Mouse (Mus musculus) spleen, adult 2 months (tissue): Measurements from ENCODE around the gene Rab4a. TPM values are rescaled to one million over a fixed set of nuclear protein-coding genes. Genes with fewer than 3 reads are reported as not detected.

Experiments
- DNase-seq, 2 experiments: peaks; one replicate each; pipeline versions ENCODE4 v3.0.0 to v3.0.0-alpha.2; 2012 to 2021; ENCODE audit warnings: low spot score in 2 of 2, low read depth in 1 of 2
- H3K27ac ChIP-seq: fragments of 200-500 bp; 2 replicates; pipeline ENCODE4 v1.5.1; 2012; ENCODE audit warnings: low read length, inconsistent platforms; ENCODE audit not compliant: insufficient read depth
- H3K27me3 ChIP-seq: fragments of 200-500 bp; 2 replicates; pipeline ENCODE4 v1.6.1; 2012; ENCODE audit warnings: mild to moderate bottlenecking, moderate library complexity, low read length, inconsistent platforms; ENCODE audit not compliant: control insufficient read depth, insufficient read depth
- H3K36me3 ChIP-seq: fragments of 200-500 bp; 2 replicates; pipeline ENCODE4 v1.6.1; 2012; ENCODE audit warnings: mild to moderate bottlenecking, low read length, inconsistent platforms; ENCODE audit not compliant: control insufficient read depth, insufficient read depth
- H3K4me1 ChIP-seq: fragments of 200-500 bp; 2 replicates; pipeline ENCODE4 v1.6.1; 2011; ENCODE audit warnings: inconsistent platforms; ENCODE audit not compliant: control insufficient read depth, insufficient read depth, insufficient read length
- H3K4me3 ChIP-seq: fragments of 200-500 bp; 2 replicates; pipeline ENCODE4 v1.5.1; 2011; ENCODE audit warnings: mild to moderate bottlenecking, inconsistent platforms; ENCODE audit not compliant: insufficient read depth, insufficient read length; ENCODE audit errors: extremely low read depth
- CTCF ChIP-seq: fragments of 200-500 bp; IDR thresholded peaks from 2 replicates; pipeline ENCODE4 v1.5.1; 2011; ENCODE audit warnings: mild to moderate bottlenecking, inconsistent platforms; ENCODE audit not compliant: insufficient read depth, insufficient read length, insufficient replicate concordance; ENCODE audit errors: extremely low read depth
- POLR2A ChIP-seq: fragments of 200-500 bp; IDR thresholded peaks from 2 replicates; pipeline ENCODE4 v1.6.1; 2011; ENCODE audit warnings: low read depth, low read length, inconsistent platforms
- WGBS: fragments of 180-500 bp; shearing (Covaris S2); methylation state at CpG from one replicate; pipeline ENCODE4 v1.1.7; 2018; 5-methylcytosine and 5-hydroxymethylcytosine counted together
- polyA plus RNA-seq: library from polyadenylated mRNA; depleted of rRNA; stranded (reverse); fragments of >200 nt; gene quantifications from 2 replicates; pipeline ENCODE4 v1.2.3, GENCODE M21; 2012

Rab4a gene
- polyA plus RNA-seq, 1 experiment = 4.2 TPM

GRCm38 (mm10) chr8:123865786-123866185 lies 60.0 kb downstream of the Rab4a start:
- WGBS = 84% methylated on average over 7 of the region's 7 CpGs
- DNase-seq = no peak
- Histone ChIP-seq H3K4me3 (no peak overlapping the region), H3K36me3 (no peaks in the 10 kb centered on the region), H3K27ac (no peak overlapping the region), H3K4me1 (no peaks in the 10 kb centered on the region), H3K27me3 (no peaks in the 10 kb centered on the region)
- no peak for TF ChIP-seq CTCF
- TF ChIP-seq POLR2A = no peak

GRCm38 (mm10) chr8:123866971-123867370 lies 61.2 kb downstream of the Rab4a start:
- H3K27me3 ChIP-seq = no peaks in the 10 kb centered on the region
- 64% methylated on average over 5 of the region's 5 CpGs for WGBS
- H3K4me1 ChIP-seq = no peaks in the 10 kb centered on the region
- no peak overlapping the region for H3K27ac ChIP-seq
- no peak overlapping the region for H3K4me3 ChIP-seq
- DNase-seq = no peak
- TF ChIP-seq CTCF = no peak
- TF ChIP-seq POLR2A = no peak
- no peaks in the 10 kb centered on the region for H3K36me3 ChIP-seq

GRCm38 (mm10) chr8:123872048-123872447 lies 66.3 kb downstream of the Rab4a start:
- no peaks in the 10 kb centered on the region for H3K4me1 ChIP-seq
- TF ChIP-seq POLR2A (no peak), CTCF (no peak)
- 85% methylated on average over 9 of the region's 9 CpGs for WGBS

GRCm38 (mm10) chr8:123873364-123873763 lies 67.6 kb downstream of the Rab4a start:
- TF ChIP-seq POLR2A = no peak
- TF ChIP-seq CTCF = no peak
- DNase-seq = no peak
- 77% methylated on average over 6 of the region's 6 CpGs for WGBS

More at GRCm38 (mm10) chr8:123872048-123872447, 66.3 kb downstream of the Rab4a start:
- no peak overlapping the region for H3K27ac ChIP-seq
- no peaks in the 10 kb centered on the region for H3K27me3 ChIP-seq
- DNase-seq = no peak
- H3K4me3 ChIP-seq = no peak overlapping the region
- H3K36me3 ChIP-seq = no peaks in the 10 kb centered on the region

GRCm38 (mm10) chr8:123874324-123874723 lies 68.5 kb downstream of the Rab4a start:
- no peak overlapping the region for H3K4me3 ChIP-seq
- no peaks in the 10 kb centered on the region for H3K36me3 ChIP-seq
- TF ChIP-seq CTCF (no peak), POLR2A (no peak)
- DNase-seq = no peak
- 86% methylated on average over 11 of the region's 11 CpGs for WGBS
- no peak overlapping the region for H3K27ac ChIP-seq
- H3K27me3 ChIP-seq = no peaks in the 10 kb centered on the region
- H3K4me1 ChIP-seq = no peaks in the 10 kb centered on the region

More at GRCm38 (mm10) chr8:123873364-123873763, 67.6 kb downstream of the Rab4a start:
- no peaks in the 10 kb centered on the region for H3K36me3 ChIP-seq
- no peak overlapping the region for H3K4me3 ChIP-seq
- H3K27me3 ChIP-seq = no peaks in the 10 kb centered on the region
- H3K27ac ChIP-seq = no peak overlapping the region
- H3K4me1 ChIP-seq = no peaks in the 10 kb centered on the region

- no peak for DNase-seq
- Histone ChIP-seq H3K27me3 (no peaks in the 10 kb centered on the region), H3K4me1 (no peaks in the 10 kb centered on the region), H3K4me3 (no peak overlapping the region), H3K27ac (no peak overlapping the region), H3K36me3 (no peaks in the 10 kb centered on the region)
- 75% methylated on average over 2 of the region's 2 CpGs for WGBS
- TF ChIP-seq CTCF (no peak), POLR2A (no peak)
These were observed 72.1 kb downstream of the Rab4a start for GRCm38 (mm10) chr8:123877865-123878264.

GRCm38 (mm10) chr8:123880271-123880670 lies 74.5 kb downstream of the Rab4a start:
- TF ChIP-seq POLR2A (no peak), CTCF (no peak)
- no peaks in the 10 kb centered on the region for H3K27me3 ChIP-seq
- no peaks in the 10 kb centered on the region for H3K36me3 ChIP-seq
- DNase-seq = no peak
- no peak overlapping the region for H3K27ac ChIP-seq
- WGBS = 34% methylated on average over 10 of the region's 10 CpGs
- no peaks in the 10 kb centered on the region for H3K4me1 ChIP-seq
- H3K4me3 ChIP-seq = no peak overlapping the region
